Mouse (Mus musculus): ENCODE measurements around the gene Ints6l. TPM values are rescaled to one million over a fixed set of nuclear protein-coding genes. Genes with fewer than 3 reads are reported as not detected.

Gene Ints6l
- total RNA-seq (2021) (10 to 100 TPM; 24.0 to 26.1 TPM), polyA plus RNA-seq (2012; rRNA removed) (5.7 and 7.4 TPM in 2 replicates)
- long read RNA-seq, partial matches to known transcripts, result 2 of 11 reads
- long read RNA-seq, other reads (novel, unspliced or antisense), result 5 of 11 reads

GRCm38 (mm10) chrX:56454671-56455371 lies at the start of gene Ints6l:
Ints6l (plus strand) TSS chrX:56454857.
- peak; percentile 89 for DNase-seq

GRCm38 (mm10) chrX:56405482-56405881 lies 49.2 kb upstream of the Ints6l start:
- DNase-seq, result no peak

- DNase-seq, result no peak
Observed at GRCm38 (mm10) chrX:56406128-56406527, 48.5 kb upstream of the Ints6l start.

GRCm38 (mm10) chrX:56416277-56416676 lies 38.4 kb upstream of the Ints6l start:
- DNase-seq, result no peak

- no peak for DNase-seq
Observed at GRCm38 (mm10) chrX:56417541-56417940, 37.1 kb upstream of the Ints6l start.

GRCm38 (mm10) chrX:56430601-56431000 lies 24.1 kb upstream of the Ints6l start:
- DNase-seq, result no peak

- DNase-seq, result no peak
Observed at GRCm38 (mm10) chrX:56435758-56436283, 18.8 kb upstream of the Ints6l start.

- DNase-seq, result no peak
Observed at GRCm38 (mm10) chrX:56446487-56447428, 7.9 kb upstream of the Ints6l start.

GRCm38 (mm10) chrX:56447524-56448015 lies 7.1 kb upstream of the Ints6l start, which contains the start of gene Gm2174:
Gm2174 (plus strand) TSS chrX:56447965.
- no peak for DNase-seq

GRCm38 (mm10) chrX:56455372-56456246 lies 952 bp downstream of the Ints6l start:
- peak; percentile 94 for DNase-seq

GRCm38 (mm10) chrX:56456379-56456778 lies 1.7 kb downstream of the Ints6l start:
- DNase-seq, result peak; percentile 54

GRCm38 (mm10) chrX:56462020-56462933 lies 7.6 kb downstream of the Ints6l start:
- no peak for DNase-seq

GRCm38 (mm10) chrX:56464906-56465305 lies 10.2 kb downstream of the Ints6l start:
- DNase-seq, result no peak

- no peak for DNase-seq
Observed at GRCm38 (mm10) chrX:56467688-56468087, 13.0 kb downstream of the Ints6l start.

- DNase-seq, result no peak
Observed at GRCm38 (mm10) chrX:56468422-56468821, 13.8 kb downstream of the Ints6l start.

- DNase-seq, result peak; percentile 13
Observed at GRCm38 (mm10) chrX:56474035-56474434, 19.4 kb downstream of the Ints6l start.

- no peak for DNase-seq
Observed at GRCm38 (mm10) chrX:56477553-56477952, 22.9 kb downstream of the Ints6l start.

GRCm38 (mm10) chrX:56481906-56482305 lies 27.2 kb downstream of the Ints6l start:
- no peak for DNase-seq

- peak; percentile 55 for DNase-seq
Observed at GRCm38 (mm10) chrX:56489758-56490157, 35.1 kb downstream of the Ints6l start.

- DNase-seq, result peak; percentile 73
Observed at GRCm38 (mm10) chrX:56497241-56497640, 42.6 kb downstream of the Ints6l start.

Measured in adrenal gland, adult 2 months (tissue).